Mouse (Mus musculus): Measurements from ENCODE around the gene Hspd1.
"Not testable (repeated sequence)": the region's sequence is repeated elsewhere in the genome, so short reads cannot be mapped to it uniquely, and the experiment has no call there.

The Hspd1 gene

DNA sequence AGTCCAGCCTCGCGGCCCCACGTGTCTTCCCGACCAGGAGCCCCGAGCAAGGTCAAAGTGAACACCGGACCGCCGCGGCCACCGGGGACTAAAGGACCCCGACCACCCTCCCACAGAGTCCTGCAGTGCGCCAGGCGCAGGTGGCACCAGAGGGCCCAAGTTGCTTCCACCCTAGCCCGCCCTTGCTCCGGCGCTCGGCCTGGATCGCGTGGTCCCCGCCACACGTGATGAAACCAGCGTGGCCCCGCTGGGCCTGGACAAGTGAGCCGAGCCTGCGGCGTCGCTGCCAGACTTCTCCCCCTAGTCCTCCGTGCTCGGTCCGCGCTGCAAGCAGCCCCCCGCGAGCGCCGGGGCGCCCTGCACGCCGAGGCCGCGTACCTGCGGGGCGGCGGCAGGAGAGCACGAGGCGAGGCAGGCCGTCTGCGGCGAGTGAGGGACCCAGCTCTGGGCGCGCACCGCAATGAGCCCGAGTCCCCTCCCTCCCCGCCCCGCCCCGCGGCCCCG is 590 bp downstream of the Hspd1 start:
- no peak for DNase-seq (ENCODE audit: extremely low read depth, low read depth)

DNA sequence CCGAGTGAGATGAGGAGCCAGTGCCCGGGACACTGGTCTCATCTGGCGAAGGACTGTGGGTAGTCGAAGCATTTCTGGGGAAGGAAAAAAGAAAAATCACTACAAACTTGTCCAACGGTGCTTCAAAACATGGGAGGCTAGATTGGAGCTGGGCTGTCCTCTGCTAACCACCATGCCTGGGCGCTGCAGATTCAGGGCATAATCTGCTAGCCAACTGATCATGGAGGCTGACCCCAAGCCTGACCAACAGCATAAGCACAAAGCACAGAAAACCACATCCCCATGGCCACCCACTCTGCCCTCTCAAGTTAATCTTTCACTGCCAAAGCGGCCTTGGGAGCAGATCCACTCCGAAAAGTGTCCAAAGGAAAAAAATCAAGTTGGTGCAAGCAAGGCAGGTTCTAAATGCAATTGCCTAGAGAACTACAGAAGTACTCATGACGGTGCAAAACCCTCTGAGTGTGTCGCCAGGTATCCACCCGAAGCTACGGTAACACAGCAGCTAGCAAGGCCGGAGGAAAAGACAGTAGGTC is 1.1 kb downstream of the Hspd1 start:
- no peak for DNase-seq (ENCODE audit: extremely low read depth, low read depth)

GRCm38 (mm10) chr1:55085781-55086366 is 2.2 kb downstream of the Hspd1 start:
- DNase-seq (ENCODE audit: extremely low read depth, low read depth), result no peak

- DNase-seq (ENCODE audit: extremely low read depth, low read depth), result no peak
These were observed 5.9 kb downstream of the Hspd1 start for GRCm38 (mm10) chr1:55082106-55082505.

DNA sequence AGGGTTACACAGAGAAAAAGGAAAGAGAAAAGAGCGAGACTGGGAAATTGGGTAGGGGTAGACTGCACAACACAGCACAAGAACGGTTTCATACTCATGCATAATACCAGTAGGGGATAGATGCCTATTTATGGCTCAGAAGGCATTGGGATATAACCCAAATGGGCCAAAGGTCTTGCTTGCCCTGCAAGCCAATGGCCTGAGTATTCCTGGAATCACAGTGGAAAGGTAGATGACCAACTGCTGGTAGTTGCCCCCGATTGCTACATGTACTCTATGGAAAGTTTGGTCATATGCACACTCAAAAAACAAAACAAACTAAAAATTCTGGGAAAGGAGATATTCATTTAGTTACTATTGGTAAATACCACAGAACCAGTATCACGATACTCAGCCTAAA is 8.4 kb downstream of the Hspd1 start:
- no peak for DNase-seq (ENCODE audit: extremely low read depth, low read depth)

DNA sequence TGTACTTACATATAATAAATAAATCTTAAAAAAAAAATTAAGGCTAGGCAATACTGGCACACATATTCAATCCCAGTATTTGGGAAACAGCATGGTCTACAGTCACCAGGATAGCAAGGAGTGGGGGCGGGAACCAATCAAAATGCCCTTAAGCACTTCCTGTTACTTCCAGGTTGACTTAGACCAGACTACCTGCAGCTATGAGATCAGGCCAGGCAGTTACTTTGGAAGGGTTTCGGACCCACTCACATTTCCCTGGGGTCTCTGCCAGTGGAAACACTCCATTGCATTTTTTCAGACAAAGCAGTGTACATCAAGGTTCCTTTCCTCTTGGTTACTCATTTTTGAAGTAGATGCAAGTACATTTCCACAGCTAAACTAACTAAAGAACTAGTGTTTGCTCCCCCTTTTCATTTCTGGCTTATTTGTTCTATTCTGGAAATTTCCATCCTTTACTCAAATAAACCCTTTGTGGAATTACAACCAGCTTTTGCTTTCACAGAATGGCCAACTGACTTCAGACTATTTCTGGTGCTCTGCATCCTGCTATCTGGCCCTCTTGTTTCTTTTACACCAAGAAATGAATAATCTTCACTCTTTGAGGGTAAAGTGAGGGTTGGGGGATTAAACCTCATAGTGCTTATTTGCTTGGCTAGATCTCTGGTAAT is 11.1 kb downstream of the Hspd1 start:
- DNase-seq (ENCODE audit: extremely low read depth, low read depth), result no peak

DNA sequence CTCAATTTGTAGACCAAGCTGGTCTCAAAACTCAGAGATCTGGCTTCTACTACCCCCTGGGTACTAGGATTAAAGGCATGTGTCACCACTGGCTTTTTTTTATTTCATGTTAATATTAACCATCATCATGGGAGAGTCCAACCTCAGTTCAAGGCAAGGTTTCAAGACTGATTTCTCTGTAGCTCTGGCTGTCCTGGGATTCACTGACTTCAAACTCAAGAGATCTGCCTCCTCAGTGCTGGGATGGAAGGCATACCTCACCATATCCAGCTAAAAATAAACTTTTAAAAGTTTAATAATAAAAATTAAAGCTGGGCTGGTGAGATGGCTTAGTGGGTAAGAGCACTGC is 11.7 kb downstream of the Hspd1 start:
- no peak for DNase-seq (ENCODE audit: extremely low read depth, low read depth)

DNA sequence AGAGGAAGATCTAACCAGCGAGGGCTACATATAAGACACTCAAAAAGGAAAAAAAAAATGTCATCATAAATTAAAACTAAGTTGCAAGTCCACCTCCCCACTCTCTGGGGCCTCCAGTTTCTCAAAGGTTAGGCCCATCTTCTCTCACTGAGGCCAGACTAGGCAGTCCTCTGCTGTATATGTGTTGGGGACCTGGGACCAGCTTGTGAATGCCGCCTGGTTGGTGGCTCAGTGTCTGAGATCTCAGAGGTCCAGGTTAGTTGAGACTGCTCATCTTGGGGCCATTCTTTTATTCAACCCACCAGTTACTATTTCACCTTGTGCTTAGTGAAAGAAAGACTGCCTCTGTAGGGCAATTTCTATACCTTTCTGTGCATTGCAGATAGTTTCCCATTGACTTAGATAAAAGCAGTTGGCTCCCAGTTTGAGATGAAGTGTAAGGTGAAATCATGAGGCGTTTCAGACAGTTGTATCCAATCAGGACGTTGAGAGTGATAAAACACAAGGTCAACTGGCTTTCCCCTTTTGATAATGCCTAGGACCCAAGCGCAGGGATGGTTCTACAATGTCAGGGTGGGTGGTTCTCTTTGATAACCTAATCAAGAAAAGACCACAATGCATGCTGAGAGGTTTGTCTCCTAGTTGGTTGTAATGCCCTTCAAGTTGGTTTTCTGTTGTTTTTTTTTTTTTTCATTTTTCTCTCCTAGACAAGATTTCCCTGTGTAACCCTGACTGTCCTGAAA is 12.2 kb downstream of the Hspd1 start:
- DNase-seq (ENCODE audit: extremely low read depth, low read depth), result peak; percentile 90

DNA sequence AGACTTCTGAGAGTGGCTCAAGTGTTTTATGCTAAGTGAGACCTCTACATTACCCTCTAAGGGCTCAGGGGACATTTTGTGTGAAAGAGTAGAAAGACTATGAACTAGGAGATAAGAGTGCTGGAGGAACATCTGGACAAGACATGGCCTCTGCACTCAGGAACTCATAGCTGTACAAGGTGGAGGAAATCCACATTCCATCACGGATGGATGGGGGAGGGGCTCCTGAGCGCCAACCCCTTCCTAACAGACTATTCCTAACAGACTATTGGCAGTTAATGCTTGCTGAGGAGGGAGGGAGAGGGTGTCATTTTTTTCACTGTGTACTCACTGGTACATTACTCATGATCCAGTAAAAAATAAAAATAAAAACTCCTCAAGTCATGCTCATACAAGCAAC is 13.3 kb downstream of the Hspd1 start:
- DNase-seq (ENCODE audit: extremely low read depth, low read depth), result no peak

GRCm38 (mm10) chr1:55072328-55072727 is 15.7 kb downstream of the Hspd1 start:
- not testable (repeated sequence) for DNase-seq (ENCODE audit: extremely low read depth, low read depth)

- DNase-seq (ENCODE audit: extremely low read depth, low read depth), result no peak
These were observed 26.3 kb downstream of the Hspd1 start for GRCm38 (mm10) chr1:55061772-55062171.

DNA sequence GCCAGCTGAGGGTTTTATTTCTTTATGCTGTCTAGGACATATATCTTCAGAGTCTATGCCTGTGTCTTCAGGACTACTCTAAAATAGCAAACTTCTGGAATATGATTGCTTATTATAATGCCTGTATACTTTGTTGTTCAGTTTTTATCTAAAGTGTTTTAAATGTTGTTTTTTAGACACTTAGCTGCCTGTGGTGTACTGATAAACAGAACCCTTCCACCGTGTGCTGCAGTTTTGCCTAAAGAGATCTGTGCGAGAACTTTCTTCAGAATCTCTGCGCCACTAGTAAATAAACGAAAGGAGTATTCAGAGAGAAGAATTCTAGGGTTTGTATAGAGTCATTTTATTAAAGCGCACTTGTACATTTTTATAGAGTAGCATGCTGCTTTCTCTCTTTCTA is 26.9 kb downstream of the Hspd1 start:
- DNase-seq (ENCODE audit: extremely low read depth, low read depth), result no peak

DNA sequence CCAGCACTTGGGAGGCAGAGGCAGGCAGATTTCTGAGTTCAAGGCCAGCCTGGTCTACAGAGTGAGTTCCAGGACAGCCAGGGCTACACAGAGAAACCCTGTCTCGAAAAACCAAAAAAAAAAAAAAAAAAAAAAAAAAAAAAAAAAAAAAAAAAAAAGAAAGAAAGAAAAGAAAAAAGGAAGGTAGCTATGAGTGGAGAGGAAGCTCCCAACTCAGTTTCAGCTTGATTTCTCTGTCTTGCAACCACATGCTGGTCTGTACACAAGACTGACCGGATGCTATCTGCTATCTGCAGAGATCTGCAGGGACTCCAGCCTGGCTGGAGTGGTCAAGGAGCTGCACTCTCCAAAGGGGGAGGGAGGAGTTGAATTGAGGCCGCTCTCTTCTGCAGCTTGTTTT is 29.7 kb downstream of the Hspd1 start:
- not testable (repeated sequence) for DNase-seq (ENCODE audit: extremely low read depth, low read depth)

- peak; percentile 92 for DNase-seq (ENCODE audit: extremely low read depth, low read depth)
These were observed 32.5 kb downstream of the Hspd1 start for GRCm38 (mm10) chr1:55055322-55056115.

DNA sequence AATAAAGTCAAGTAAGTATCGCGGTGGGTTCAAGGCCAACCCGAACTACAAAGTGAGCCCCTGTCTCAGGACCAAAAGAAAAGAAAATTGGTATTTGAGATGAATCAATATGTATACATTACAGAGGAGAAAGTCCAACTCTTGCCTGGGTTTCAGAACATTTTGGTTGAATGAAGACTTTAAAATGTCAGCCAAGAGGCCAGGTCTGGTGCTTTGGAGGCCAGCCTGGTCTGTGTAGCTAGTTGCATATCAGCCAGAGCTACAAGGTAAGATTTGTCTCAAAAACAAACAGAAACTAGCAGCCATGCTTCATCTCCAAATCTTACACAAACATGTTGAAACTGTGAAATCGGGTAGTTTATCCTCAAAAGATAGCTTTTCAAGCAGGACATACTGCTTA is 34.4 kb downstream of the Hspd1 start:
- DNase-seq (ENCODE audit: extremely low read depth, low read depth), result no peak

DNA sequence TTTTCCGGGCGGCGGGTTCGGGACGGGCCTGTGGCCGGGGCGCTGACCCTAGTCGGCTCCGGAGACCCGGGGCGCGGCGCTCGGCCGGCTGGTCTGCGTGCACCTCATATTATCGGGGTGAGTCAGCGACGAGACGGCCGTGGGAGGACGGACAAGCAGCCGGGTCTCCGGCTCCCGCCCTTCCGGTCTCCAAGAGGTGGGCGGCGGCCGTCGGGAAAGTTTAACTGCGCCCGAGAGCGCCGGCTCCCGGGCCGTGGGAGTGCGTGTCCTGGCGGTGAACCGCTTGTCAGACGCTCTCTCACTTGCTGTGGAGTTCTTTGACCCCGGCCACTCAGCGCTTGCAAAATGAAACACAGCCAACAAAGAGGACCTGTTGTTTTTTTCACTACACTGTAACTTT is 35.0 kb downstream of the Hspd1 start:
- no peak for DNase-seq (ENCODE audit: extremely low read depth, low read depth)

GRCm38 (mm10) chr1:55052355-55052953 is 35.6 kb downstream of the Hspd1 start, which contains the start of gene Coq10b:
Coq10b (plus strand) TSS chr1:55052770.
- DNase-seq (ENCODE audit: extremely low read depth, low read depth), result peak; percentile 94

GRCm38 (mm10) chr1:55051671-55052070 is 36.4 kb downstream of the Hspd1 start:
- DNase-seq (ENCODE audit: extremely low read depth, low read depth), result no peak

GRCm38 (mm10) chr1:55048841-55049587 is 39.0 kb downstream of the Hspd1 start:
- DNase-seq (ENCODE audit: extremely low read depth, low read depth), result no peak

- DNase-seq (ENCODE audit: extremely low read depth, low read depth), result no peak
These were observed 44.9 kb downstream of the Hspd1 start for GRCm38 (mm10) chr1:55043164-55043563.
